9 mouse cellular contexts compared by ENCODE assay signal in the genomic region with DNA sequence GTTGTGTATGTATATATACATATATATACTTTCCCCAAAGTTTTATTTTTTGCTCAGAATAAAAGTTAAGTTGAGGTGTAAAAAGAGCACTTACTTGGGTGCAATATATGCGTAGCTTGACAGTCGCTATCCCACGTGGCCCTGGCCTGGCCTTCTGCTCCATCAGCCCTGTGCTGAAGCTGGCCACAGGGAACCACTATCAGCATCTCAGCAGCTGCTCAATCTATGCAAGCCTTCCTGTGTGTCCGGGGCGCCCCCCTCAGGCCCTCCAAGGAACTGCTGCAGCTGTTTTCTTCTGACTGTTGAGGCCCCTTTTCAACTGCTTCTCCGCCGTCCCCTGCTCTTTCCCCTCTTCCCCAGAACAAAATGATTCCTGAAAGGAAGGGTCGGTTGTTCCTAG. TPM values are rescaled to one million over a fixed set of nuclear protein-coding genes. Genes with fewer than 3 reads are reported as not detected.
DNase-seq lines count a peak whose midpoint lies in the region; TF ChIP-seq lines count a peak whose summit lies in the region.
"Had no signal": no experiment of that assay in that cellular context is flagged by ENCODE, and none has a peak within 500 bp of the region (broad histone marks: within the 10 kb centered on the region; RNA-seq: fewer than 3 reads in every experiment).

No protein-coding gene starts in this region.

- peak; percentile 83 for DNase-seq in CD4-positive, CD25-positive, alpha-beta regulatory T cell, adult 2 months (ENCODE audit: low read depth, low spot score)
- peak; percentile 77 to 80 for DNase-seq in adrenal gland, adult 18-20 months (ENCODE audit: low spot score in 2 of 2)
- DNase-seq in embryo, embryonic 10 days (ENCODE audit: low spot score): peak; percentile 77
- peak; percentile 76 to 85 for DNase-seq in heart, adult 2 months
- DNase-seq in layer of hippocampus, adult 9-10 months (ENCODE audit: low spot score): peak; percentile 94
- DNase-seq in lung, postnatal 10 days: peak; percentile 90
- peak; percentile 94 for DNase-seq in retina, embryonic 14.5 days (ENCODE audit: low spot score)
- DNase-seq in thymus, postnatal 36 days: peak; percentile 71 to 79

- peaks cover 4% of the 10 kb centered on the region for H3K4me1 ChIP-seq in heart, adult 2 months (ENCODE audit: control insufficient read depth, insufficient read depth, low read length)

- H3K27me3 ChIP-seq in heart, adult 2 months (ENCODE audit: control insufficient read depth, insufficient read depth, low read length): no peaks in the 10 kb centered on the region

- H3K4me3 ChIP-seq in heart, adult 2 months: no peak overlapping the region

- TF ChIP-seq CTCF in heart, adult 2 months (IDR thresholded peaks at IDR 0.05): no peak; the same call in 1 of the 2 replicates

- TF ChIP-seq EP300 in heart, adult 2 months (IDR thresholded peaks at IDR 0.05; ENCODE audit: insufficient read depth, low read depth, low read length): no peak

- intact Hi-C loops in heart, adult 2 months (cut with DNase I): loop anchor here (1.0 to 5.0 kb wide), 2 partner anchors 45 to 105 kb away; a partner anchor contains a TSS

- no peak overlapping the region for H3K9ac ChIP-seq in heart, adult 2 months (ENCODE audit: low read depth, low read length)

- H3K36me3 ChIP-seq in heart, adult 2 months (ENCODE audit: control insufficient read depth, insufficient read depth, low read length): no peaks in the 10 kb centered on the region

- no peak overlapping the region for H3K27ac ChIP-seq in heart, adult 2 months

- no peaks in the 10 kb centered on the region for H3K79me2 ChIP-seq in heart, adult 2 months (replicated peaks; ENCODE audit: control insufficient read depth, insufficient read depth, low read length)

- WGBS in heart, adult 2 months: 11% methylated on average over 8 of the region's 8 CpGs

- TF ChIP-seq POLR2A in heart, adult 2 months (IDR thresholded peaks at IDR 0.05; ENCODE audit: insufficient read depth, low read depth, low read length): no peak

RNA-seq across cellular contexts. Expression of a gene that starts 2.9 kb away (rescaled TPM):
- 10 to 100 TPM; 36.8 to 44.2 TPM for total RNA-seq in adrenal gland, adult 18-20 months (2021)
- total RNA-seq in heart, adult 2 months (2021): 10 to 100 TPM; 21.6 to 22.6 TPM
- 18.4 and 38.6 TPM in 2 replicates for polyA plus RNA-seq in heart, adult 2 months (2012; rRNA removed)

RNA-seq across cellular contexts. Expression of a gene that starts 3.4 kb away (rescaled TPM):
- 10 to 100 TPM; 44.6 TPM for total RNA-seq in adrenal gland, adult 18-20 months (2021)
- total RNA-seq in heart, adult 2 months (2021): 10 to 100 TPM; 18.6 to 20.4 TPM
- 26.3 and 28.0 TPM in 2 replicates for polyA plus RNA-seq in heart, adult 2 months (2012; rRNA removed)

RNA-seq across cellular contexts. Expression of a gene that starts 14.4 kb away (rescaled TPM):
- total RNA-seq in adrenal gland, adult 18-20 months (2021): 1 to 10 TPM; 4.0 to 5.0 TPM
- total RNA-seq in heart, adult 2 months (2021): under 1 TPM; 0.23 to 0.34 TPM
- 0.41 and 0.88 TPM in 2 replicates for polyA plus RNA-seq in heart, adult 2 months (2012; rRNA removed)

RNA-seq across cellular contexts. Expression of a gene that starts 33.1 kb away (rescaled TPM):
- 1 to 10 TPM; 1.9 to 2.4 TPM for total RNA-seq in adrenal gland, adult 18-20 months (2021)
- total RNA-seq in heart, adult 2 months (2021): not detected
- 0.02 TPM in 1 of 2 replicates, not detected in the other for polyA plus RNA-seq in heart, adult 2 months (2012; rRNA removed)
- polyA plus RNA-seq: heart, embryonic 14.5 days had no signal

RNA-seq across cellular contexts. Expression of a gene that starts 45.7 kb away (rescaled TPM):
- total RNA-seq in adrenal gland, adult 18-20 months (2021): 10 to 100 TPM; 27.0 TPM
- 10 to 100 TPM; 15.3 to 15.7 TPM for total RNA-seq in heart, adult 2 months (2021)
- polyA plus RNA-seq in heart, adult 2 months (2012; rRNA removed): 4.7 and 9.1 TPM in 2 replicates
